Mouse (Mus musculus) monocyte, adult 2 months (primary cell): Measurements from ENCODE around the gene Dlgap4.

Experiments
- DNase-seq, 2 experiments: peaks; one replicate each; pipeline ENCODE4 v3.0.0; 2022; ENCODE audit warnings: low spot score in 2 of 2, low read depth in 1 of 2

The Dlgap4 gene

DNA sequence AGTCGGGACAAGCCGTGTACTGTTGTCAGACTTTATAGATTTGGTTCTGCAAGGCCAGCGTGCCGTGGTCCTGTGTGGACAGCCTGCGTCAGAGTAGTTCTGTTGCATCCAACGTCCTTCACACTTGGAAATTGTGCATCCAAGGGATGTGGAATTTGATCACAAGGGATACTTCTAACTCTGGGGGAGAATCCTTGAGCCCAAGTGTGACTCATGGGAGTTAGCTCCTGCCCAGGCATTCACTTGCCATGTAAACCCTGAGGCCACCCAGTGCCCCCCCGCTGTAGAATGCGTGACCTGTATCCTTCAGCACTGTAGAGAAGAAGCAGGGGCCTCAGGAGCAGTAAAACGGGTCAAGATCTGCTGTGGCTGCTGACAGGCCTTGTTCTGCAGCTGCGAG lies 44.7 kb downstream of the Dlgap4 start:
- no peak for DNase-seq

DNA sequence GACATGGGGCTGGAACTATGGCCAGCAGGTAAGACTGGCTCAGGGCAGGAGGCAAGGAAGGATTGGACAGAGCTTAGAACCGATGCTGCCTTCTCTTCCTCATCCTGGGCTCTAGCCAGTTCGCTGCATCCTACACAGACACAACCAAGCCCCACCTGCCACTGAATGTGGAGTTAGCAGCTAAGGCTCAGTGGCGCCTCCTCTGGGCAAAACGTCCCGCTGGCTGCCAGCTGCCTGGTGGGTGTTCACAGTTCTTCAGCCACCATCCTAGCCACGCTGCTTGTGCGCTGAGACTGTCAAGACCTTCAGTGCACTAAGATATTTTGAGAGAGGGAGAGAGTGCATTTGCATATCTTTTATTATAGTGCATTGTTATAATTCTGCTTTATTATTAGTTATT lies 45.2 kb downstream of the Dlgap4 start:
- no peak for DNase-seq

DNA sequence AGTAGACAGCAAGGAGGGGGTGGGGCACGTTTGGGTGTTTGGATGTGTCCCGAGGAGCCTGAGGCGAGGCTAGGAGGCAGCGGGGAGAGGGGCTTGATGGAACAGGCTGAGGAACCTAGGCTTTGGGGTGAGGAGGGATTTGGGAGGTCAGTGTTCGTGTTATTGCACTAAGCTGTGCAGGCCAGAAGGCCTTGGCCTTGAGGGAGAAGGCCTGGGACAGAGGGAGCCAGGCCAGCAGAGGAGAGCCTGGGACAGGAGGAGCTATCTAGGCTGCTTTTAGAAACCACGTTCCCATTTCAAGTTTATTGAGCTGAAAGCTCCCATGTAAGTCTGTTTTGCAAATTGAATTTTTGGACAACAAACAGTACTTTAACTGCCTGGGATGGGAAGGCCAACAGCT lies 46.5 kb downstream of the Dlgap4 start:
- no peak for DNase-seq

DNA sequence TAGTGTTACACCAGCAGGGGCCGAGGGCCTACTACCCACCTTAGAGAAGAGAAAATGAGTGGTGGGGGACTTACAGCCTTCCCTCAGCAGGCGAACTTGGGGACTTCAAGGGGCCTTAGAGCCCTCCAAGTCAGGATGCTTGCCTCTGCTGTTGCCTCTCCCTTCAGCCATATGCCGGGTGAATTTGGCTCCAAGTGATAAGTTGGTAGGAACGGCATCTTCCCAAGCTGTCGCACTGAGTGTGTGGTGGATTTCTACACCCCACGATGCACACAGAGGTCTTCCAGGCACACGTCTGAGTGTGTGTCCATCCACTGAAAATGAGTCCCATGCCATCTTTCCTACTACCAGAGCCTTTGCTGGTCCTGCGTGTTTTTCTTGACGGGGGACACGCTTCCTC lies 49.7 kb downstream of the Dlgap4 start:
- no peak for DNase-seq

DNA sequence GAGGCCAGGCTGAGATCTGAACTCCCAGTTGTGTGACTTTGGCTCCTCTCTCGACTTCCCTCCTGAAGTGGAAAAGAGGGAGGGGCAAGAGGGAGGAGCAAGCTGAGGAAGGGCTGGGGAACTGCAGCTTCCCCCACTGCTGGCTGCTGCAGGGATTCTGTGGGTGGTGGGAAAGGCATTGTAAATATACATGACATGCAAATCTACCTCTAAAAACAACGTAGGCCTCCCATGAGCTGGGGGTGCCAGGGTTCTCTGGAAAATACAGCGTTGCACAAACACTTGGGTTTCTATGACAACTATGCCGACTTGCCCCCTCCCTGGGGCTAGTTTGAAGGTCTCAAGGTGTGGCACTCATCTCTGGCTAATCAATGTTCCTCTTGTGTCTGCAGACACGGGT lies 50.9 kb downstream of the Dlgap4 start:
- no peak for DNase-seq

DNA sequence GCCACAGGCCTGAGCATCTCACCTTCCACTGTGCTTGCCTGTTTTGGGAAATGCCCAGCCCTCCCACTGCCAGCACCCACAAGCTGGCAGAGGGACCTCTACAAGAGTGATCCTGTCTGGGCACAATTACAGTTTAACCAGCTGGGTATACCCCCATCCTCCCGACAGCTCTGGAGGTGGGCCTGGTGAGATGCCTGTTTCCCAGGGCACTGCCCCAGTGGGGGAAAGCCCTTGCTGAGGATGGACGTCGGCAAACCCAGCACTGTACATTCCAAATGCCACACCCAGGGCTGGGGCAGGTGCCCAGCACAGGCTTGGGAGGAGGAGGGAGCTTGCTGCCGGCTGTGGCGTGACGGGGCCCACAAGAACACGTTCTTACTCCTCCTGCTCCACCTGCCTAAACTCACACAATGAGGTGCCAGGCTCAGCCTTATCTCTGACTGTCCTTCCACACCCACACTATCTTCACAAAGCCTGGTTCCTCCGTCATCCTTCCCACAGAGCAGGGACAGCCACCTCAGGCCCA lies 51.6 kb downstream of the Dlgap4 start:
- no peak for DNase-seq

DNA sequence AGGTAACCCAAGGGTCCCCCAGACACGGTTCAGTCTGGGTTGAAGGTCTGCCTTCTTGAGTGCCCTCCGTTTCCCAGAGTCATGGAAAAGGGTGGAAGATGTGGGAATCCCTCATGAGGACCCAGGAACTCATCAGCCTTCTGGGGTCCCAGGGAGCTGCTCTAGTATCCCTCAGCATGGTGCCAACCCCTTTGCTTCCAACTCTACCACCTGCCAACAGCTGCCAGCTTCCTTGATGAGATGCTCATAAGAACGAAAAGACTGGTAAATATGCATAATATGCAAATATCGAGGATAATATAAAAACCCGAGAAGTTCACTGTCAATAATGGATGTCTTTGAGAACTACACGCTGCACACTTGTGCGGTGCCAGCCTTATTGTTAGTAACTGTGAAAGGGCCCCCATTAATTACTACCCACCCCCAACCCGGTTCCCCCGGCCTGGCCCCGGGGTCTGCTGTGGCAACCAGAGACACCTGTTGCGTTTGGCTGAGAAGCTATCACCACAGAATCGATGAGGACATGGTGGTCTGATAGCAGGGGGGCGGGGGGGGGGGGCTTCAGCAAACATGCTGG lies 52.2 kb downstream of the Dlgap4 start:
- no peak for DNase-seq

DNA sequence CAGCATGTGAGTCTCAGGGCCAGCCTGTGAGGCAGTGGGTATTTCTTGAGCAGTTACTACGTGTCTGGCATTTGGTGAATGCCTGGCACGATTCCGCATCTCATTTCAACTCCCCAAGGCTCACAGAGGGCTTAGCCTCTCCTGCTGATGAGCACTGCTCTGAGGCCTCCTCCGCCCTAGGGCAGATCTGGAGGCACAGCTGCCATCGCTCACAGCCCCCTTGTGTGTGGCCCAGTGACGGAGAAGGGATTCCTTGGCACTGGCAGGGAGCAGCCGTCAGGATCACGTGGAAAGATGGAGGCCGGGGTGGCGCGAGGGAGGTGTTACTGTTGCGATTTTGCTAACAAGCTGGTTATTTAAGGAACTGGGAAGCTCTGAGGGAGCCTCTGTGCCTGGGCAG lies 52.7 kb downstream of the Dlgap4 start:
- DNase-seq, result no peak

DNA sequence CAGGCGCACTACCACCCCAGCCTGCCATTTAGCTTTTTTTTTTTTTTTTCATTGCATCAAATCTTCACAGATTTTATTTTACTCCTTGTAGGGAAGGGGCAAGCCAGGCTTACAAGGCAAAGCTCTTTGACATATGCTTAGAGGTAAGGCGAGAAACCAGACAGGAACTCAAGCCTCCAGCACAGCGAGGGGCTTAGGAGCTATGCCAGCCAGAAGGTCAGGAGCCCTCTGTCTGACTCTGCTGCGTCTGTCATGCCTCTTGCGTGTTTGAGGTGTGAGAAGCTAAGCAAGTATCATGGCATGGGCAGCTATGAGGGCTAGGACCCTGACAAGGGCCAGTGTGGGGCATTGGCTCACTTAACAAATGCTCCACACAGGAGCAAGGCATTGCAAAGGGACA lies 53.8 kb downstream of the Dlgap4 start:
- DNase-seq, result no peak

DNA sequence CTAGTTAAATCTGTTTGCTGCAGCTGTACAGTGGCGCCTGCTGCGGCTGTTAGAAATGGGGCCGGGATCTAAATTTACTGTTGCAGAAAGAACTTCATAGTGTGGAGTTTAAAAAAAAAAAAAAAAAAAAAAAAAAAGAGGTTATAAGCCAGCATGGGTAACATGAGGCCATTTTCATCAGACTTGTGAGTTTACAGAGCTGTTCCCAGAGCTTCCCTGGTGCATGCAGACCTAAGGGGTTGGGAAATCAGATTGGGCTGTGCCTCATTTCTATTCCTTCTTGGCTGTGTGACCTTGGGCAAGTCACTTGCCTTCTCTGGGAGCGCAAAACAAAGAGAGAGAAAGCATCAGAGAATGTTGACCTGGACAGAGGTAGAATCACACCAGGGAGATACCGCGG lies 55.1 kb downstream of the Dlgap4 start:
- DNase-seq, result no peak

DNA sequence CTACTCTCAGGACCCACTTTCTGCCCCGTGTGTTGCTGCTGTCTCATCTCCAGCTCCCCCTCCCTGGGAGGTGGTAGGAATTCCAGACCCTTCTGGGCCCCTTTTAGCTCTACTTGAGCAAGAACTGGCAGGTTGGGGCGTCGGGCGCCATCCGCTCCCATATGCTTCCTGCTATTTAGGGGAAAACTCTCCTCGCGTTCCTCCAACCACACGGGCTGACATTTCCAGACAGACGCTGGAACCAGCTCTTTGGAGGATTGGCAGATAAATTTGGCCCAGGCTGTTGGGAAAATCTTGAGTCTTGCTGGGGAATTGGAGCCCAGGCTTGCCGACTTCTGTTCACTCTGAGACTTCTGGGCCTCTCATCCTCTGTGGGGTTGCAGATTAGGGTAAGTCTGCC lies 59.8 kb downstream of the Dlgap4 start:
- no peak for DNase-seq

DNA sequence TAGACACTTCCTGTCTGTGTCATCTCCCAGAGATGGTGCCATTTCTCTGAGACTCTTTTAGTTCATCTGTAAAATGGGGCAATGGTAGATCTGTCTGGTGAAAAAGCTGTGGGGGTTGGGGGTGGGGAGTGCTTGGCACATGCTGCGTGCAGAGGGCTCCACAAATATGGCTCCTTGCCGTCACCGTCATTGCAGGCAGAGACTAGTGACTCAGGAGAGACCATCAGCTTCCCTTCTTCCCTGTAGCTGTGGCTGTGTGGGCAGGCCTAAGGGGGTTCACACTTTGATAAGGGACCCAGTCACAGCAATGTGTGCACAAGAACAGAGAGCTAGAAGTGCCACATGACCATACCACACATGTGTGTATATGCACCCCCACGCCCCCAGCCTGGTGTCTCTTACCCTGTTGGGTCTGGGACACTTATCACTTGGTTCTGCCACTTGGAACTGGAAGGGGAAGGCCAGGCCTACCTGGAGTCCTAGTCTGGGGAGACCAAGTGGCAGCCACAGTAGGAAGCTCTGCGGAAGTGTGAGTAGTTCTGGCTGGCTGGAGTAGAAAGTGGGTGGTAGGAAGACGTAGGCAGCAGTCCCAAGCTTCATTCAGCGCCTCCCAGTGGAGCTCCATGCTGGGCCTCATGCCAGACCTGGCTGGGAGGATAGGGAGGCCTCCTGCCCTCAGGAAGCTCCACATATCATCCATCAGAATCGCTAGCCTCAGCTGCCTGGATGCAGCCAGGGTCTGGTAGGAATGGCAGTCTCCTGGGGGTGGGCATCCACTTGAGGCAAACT lies 60.6 kb downstream of the Dlgap4 start:
- no peak for DNase-seq

DNA sequence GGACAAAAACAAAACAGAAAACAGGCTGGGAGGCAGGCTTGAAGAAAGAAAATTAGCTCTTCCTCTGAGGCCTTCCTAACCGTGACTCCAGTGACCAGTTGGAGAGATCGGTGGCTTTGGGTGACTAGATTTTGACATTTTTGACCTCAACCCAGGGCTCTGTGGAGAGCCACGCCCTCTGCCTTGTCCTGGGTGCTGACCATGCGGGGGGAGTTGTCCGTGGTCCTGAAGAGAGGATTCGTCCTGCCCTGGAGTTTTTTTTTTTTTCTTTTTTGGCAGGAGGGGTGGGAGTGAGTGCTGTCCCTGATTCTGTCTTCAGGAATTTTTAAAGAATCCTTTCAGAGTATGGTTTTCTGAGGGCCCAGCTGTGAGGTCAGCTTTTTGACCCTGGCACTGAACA lies 63.4 kb downstream of the Dlgap4 start:
- no peak for DNase-seq

DNA sequence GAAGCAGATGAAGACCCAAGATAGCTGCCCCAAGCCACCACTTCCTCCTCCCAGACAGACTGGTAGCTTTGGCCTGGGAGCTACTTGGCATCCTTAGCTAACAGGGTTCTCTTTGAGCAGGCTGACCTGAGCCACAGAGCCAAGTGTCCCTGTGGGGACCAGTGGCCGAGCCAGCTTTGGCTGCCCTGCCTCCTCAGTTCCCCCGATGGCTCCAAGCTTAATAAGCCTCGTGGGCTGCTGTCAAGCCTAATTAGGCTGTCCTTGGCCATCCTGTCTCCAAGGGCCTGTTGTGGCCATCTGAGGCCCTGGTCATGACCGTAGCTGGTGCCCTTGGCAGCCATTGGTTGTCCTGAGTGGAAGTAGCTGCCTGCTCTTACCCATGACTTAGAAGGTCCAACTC lies 64.6 kb downstream of the Dlgap4 start:
- DNase-seq, result no peak

DNA sequence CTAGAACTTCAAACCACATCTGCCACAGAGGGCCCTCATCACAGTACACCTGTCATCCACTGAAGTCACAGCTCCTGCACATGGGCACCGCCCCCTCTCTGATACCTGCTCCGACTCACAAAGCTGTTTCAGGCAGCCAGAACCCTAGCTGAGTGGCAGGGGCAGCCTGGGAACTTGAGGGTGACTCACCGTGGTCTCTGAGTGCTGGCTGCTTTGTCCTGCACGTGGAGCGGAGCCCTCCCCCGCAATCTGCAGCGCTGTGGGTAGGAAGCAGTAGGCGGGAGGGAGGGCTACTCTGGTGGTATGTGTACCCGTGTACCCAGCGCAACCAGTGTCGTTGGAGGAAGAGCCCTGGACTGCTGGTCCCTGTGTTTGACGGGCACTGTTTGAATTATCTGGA lies 69.5 kb downstream of the Dlgap4 start:
- no peak for DNase-seq

DNA sequence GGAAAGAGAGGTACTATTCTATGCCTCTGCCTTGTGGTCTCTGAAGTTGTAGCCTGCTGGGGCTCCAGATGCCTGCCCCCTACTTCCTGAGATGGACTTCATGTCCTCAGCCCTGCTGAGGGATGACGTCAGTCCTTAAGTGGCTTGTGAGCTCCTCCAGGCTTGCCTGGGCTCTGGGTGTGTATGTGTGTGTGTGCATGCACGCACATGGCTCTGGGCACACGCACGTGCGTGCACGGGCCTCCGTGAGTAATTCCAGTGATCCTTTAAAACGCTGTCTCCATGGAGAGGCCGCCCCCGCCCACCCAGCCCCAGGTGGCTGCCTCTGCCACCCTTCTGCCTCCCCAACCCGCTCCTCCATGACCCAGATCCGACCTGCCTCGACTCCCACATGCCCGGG lies 72.5 kb downstream of the Dlgap4 start:
- DNase-seq, result no peak

DNA sequence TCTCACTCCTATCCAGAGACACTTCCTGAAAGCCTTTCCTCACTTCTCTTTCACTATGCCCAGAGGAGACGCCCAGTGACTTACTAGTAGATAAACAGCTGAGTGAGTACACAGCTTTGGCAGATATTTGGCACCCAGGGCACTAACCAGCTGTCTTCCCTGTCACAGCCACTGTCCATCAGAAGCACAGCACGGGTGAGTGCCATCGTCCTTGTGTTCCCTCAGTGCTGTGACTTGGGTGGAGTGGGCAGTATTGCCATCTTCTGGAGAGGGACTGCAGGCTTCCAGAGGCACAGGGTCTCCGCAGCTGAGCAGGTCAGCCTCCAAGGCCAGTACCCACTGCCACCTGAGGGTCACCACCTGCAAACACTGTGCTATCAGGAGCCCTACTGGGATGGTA lies 73.2 kb downstream of the Dlgap4 start:
- DNase-seq, result no peak

DNA sequence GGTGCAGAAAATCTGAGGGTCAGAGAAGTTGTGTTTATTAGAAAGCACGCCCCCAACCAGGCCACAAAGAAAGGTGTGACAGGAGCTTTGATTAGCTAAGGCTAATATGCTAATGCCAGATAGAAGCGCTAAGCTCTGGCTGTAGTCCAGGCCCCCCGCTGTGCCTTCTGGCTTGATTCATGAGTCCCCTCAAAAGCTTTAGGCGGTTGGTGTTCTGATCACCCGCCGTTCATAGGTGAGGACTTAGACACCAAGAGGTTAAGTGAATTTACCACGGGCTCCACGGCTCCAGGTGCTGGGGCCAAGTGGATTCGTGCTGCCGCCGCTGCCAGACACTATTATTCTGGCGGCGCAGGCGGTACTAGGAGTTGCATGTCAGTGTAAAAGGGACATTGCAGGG lies 75.1 kb downstream of the Dlgap4 start:
- no peak for DNase-seq

DNA sequence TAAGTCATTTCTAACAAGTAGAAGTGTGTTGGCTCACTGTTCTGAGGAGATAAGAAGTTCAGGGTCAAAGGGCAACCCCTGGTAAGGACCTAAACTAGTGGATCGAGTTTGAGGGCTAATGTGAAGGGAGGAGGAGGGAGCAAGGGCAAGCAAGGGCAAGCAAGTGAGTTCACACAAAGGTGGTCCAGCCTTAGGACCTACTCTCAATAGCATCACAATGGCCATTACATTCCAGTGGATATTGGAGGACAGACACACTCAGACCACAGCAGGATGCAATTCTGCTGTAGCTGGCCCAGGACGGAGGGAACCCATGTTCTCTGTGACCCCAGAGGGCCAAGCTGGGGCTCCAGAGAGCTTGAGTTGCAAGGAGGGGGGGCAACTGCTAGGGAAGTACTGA lies 77.3 kb downstream of the Dlgap4 start:
- DNase-seq, result no peak

DNA sequence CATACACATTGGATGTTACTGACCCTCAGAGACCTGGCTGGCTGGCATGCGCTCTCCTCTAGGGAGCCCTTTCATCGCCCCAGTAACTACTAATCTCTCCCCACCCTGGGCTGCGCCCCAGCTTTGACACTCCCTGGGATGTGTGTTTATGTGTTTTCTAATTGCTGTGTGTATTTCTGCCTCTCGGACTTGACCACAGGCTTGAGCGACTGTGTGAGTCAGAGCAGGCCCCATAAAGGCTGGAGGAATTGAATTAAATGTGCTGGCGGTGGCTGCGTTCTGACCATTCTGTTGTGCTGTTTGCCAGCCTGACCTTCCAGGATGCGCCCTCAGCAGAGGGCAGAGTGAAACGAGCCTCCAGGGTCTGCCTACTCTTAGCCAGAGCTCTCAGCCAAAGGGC lies 78.2 kb downstream of the Dlgap4 start:
- DNase-seq, result no peak

DNA sequence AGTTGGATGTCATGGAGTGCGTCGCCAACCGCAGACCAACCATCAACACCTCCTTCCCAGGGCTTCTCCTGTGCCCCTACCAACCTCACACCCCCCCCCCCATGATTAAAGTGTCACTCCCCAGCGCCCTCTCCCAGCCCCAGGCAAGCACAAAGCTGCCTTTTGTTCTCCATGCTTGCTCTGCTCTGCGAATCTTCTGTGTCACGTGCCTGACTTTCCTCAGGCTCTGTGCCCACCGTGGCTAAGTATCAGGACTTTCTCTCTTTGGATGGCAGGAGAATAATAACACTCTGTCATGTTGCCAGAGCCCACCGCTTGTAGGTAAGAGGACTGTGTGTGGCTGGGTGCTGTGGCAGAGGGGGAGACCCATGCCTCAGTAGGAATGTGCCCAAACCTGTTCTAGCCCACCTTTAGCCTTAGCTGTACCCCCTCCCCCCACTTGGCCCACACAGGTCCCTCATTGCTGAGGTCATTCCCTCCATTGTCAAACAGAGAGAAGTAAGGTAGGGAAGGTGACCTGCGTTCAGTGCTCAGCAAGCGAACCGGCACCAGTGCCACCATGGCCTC lies 79.8 kb downstream of the Dlgap4 start:
- no peak for DNase-seq

DNA sequence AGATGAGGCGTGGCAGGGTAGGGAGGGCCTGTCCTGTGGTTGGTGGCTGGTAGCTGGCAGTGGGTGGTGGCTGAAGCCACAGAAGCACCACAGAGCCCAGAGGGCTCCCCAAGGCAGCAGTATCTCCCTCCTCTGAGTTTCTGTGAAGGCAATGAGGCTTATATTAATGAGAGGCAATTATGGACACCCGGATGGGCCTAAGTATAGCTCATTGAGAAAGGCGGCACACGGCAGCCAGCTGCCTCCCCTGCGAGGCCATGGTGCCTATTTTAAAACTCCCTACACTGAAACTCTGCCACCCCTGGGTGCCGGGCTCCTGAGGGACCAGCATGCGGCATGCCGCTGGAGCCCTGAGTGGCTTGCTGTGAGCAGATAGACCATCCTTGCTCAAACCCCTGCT lies 83.8 kb downstream of the Dlgap4 start:
- no peak for DNase-seq

DNA sequence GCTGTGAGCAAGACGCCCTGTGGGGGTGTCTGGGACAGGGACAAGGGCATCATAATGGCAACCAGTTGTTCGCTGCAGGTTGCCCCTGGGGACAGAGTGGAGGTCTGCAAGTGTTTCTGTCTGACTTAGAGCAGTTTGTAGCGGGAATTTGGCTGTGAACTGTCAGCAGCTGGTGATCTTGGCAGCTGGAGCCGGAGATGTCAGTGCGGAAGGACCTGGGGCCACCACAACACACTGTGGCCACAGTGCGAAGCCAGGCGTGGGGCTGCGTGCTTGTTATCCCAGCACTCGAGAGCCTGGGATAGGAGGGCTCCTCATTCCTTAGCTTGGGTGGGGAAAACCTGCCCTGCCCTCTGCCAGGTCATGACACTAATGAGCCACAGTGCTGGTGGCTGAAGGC lies 84.7 kb downstream of the Dlgap4 start:
- no peak for DNase-seq
